11 mouse cellular contexts compared by ENCODE assay signal in the genomic region with DNA sequence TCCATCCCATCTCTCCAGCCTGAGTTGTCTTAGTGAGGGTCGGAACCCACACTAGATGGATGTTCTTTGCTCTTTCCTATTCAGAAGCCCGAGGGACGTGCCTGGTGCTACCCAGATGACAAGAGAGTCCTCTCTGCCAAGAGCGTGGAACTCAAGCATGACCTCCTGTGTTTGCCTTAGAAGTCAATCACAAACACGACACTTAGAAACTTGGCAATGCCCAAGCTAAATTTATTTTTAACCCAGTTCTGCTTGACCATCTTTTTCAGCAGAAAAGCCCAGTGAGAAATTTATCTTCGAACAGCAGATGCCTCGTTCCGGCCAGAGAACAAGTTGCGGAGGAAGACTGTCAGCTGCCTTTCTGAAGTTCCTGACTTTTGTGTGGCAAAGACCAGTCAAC.
A peak's percentile ranks its signal among the peaks of the same experiment; 100 is the strongest.
DNase-seq lines count a peak whose midpoint lies in the region; ATAC-seq and TF ChIP-seq lines count a peak whose summit lies in the region.
"Had no signal": no experiment of that assay in that cellular context is flagged by ENCODE, and none has a peak within 500 bp of the region (broad histone marks: within the 10 kb centered on the region; RNA-seq: fewer than 3 reads in every experiment).

No protein-coding gene starts in this region.

- peak overlapping the region; percentile 51 for H3K4me3 ChIP-seq in gastrocnemius, adult 2 months
- no peak overlapping the region for H3K4me3 ChIP-seq in liver, postnatal 0 days (ENCODE audit: low read depth, low read length)
- no peak overlapping the region for H3K4me3 ChIP-seq in neural tube, embryonic 15.5 days (replicated peaks)
- H3K4me3 ChIP-seq: forebrain, embryonic 10.5 days; liver, embryonic 12.5 days; midbrain, embryonic 12.5 days had no signal

- no peak for TF ChIP-seq CTCF in gastrocnemius, adult 2 months (IDR thresholded peaks at IDR 0.05)
- no peak for TF ChIP-seq CTCF in liver, postnatal 0 days (IDR thresholded peaks at IDR 0.05; ENCODE audit: low read depth)

- H3K9ac ChIP-seq in liver, postnatal 0 days (replicated peaks) = no peak overlapping the region
- no peak overlapping the region for H3K9ac ChIP-seq in neural tube, embryonic 15.5 days (replicated peaks)
- H3K9ac ChIP-seq: liver, embryonic 12.5 days; midbrain, embryonic 12.5 days had no signal

- intact Hi-C loops in gastrocnemius, adult 2 months (cut with DNase I) = loop anchor here (10.0 kb wide), 1 partner anchor 395 kb away; a partner anchor contains a TSS

- TF ChIP-seq EP300 in liver, postnatal 0 days (IDR thresholded peaks at IDR 0.05; ENCODE audit: low read depth) = no peak

- ATAC-seq in liver, postnatal 0 days = no peak; the same call in 1 of the 2 replicates
- peak; percentile 50; the same call in 1 of the 2 replicates for ATAC-seq in neural tube, embryonic 15.5 days (ENCODE audit: low FRiP score)
- ATAC-seq: liver, embryonic 12.5 days had no signal

- H3K36me3 ChIP-seq in liver, postnatal 0 days (replicated peaks; ENCODE audit: insufficient read depth, low read length) = no peaks in the 10 kb centered on the region
- H3K36me3 ChIP-seq in neural tube, embryonic 15.5 days = no peaks in the 10 kb centered on the region
- H3K36me3 ChIP-seq: forebrain, embryonic 10.5 days; liver, embryonic 12.5 days; midbrain, embryonic 12.5 days had no signal

- H3K27ac ChIP-seq in gastrocnemius, adult 2 months = peak overlapping the region; percentile 63
- H3K27ac ChIP-seq in liver, postnatal 0 days (ENCODE audit: low read depth) = no peak overlapping the region
- H3K27ac ChIP-seq in neural tube, embryonic 15.5 days (replicated peaks) = 0 out of 2 replicates have a peak overlapping the region, but pooled peaks have one; percentile 18
- H3K27ac ChIP-seq: liver, embryonic 12.5 days had no signal

- peaks cover 9% of the 10 kb centered on the region for H3K4me1 ChIP-seq in liver, postnatal 0 days (ENCODE audit: insufficient read depth)
- H3K4me1 ChIP-seq in neural tube, embryonic 15.5 days = peaks cover 15% of the 10 kb centered on the region

- DNase-seq in gastrocnemius, adult 2 months = peak; percentile 33
- no peak for DNase-seq in gastrocnemius, postnatal 4 days (ENCODE audit: low spot score in 2 of 2)
- no peak for DNase-seq in liver, postnatal 0 days
- DNase-seq in liver = no peak
- DNase-seq in kidney, postnatal 25 days = peak; percentile 58 to 73
- no peak for DNase-seq in thymus, postnatal 10 days (ENCODE audit: low spot score in 2 of 2)
- no peak for DNase-seq in frontal cortex, postnatal 25 days (ENCODE audit: low spot score in 2 of 2)

- 55% methylated on average over 9 of the region's 9 CpGs for WGBS in liver, postnatal 0 days (ENCODE audit: insufficient replicate concordance)
- 31% methylated on average over 9 of the region's 9 CpGs for WGBS in neural tube, embryonic 15.5 days

- no peaks in the 10 kb centered on the region for H3K27me3 ChIP-seq in liver, postnatal 0 days (ENCODE audit: insufficient read depth, low read length)
- H3K27me3 ChIP-seq in neural tube, embryonic 15.5 days (replicated peaks) = no peaks in the 10 kb centered on the region
- H3K27me3 ChIP-seq: liver, embryonic 12.5 days; midbrain, embryonic 12.5 days had no signal

- H3K4me2 ChIP-seq in liver, postnatal 0 days (ENCODE audit: low read depth, low read length) = peak overlapping the region; percentile 29; the same call in 1 of the 2 replicates
- H3K4me2 ChIP-seq in neural tube, embryonic 15.5 days = 0 out of 2 replicates have a peak overlapping the region, but pooled peaks have one; percentile 5
- H3K4me2 ChIP-seq: liver, embryonic 12.5 days had no signal

- H3K9me3 ChIP-seq in liver, postnatal 0 days (ENCODE audit: low read length) = no peaks in the 10 kb centered on the region
- H3K9me3 ChIP-seq in neural tube, embryonic 15.5 days (replicated peaks) = no peaks in the 10 kb centered on the region
- H3K9me3 ChIP-seq: forebrain, embryonic 10.5 days; liver, embryonic 12.5 days; midbrain, embryonic 12.5 days had no signal

Comparison
In these comparisons a context has a peak if more than half of its experiments do, and no peak if none do; other contexts are left out.
1. DNase-seq: peak in gastrocnemius, adult 2 months (single experiment) and kidney, postnatal 25 days (2 of 2); none in gastrocnemius, postnatal 4 days (0 of 2), liver, postnatal 0 days (single experiment), liver (single experiment), thymus, postnatal 10 days (0 of 2) and frontal cortex, postnatal 25 days (0 of 2).